Mouse (Mus musculus) MEL (cell line): Measurements from ENCODE around the gene Gnl3. TPM values are rescaled to one million over a fixed set of nuclear protein-coding genes. Genes with fewer than 3 reads are reported as not detected.

Experiments
- DNase-seq: peaks from one replicate; pipeline ENCODE4 v3.0.0; 2011; ENCODE audit warnings: low read depth, low spot score
- H3K27ac ChIP-seq: 2 replicates; pipeline ENCODE4 v1.5.1; 2012; ENCODE audit warnings: low read depth, mild to moderate bottlenecking, control low read depth, low read length, moderate library complexity; ENCODE audit not compliant: control insufficient read depth
- H3K27me3 ChIP-seq, 2 experiments: fragments of 150-350 bp in 1 of 2; sonication (generic) in 1 of 2; 2 replicates each; pipeline ENCODE4 v1.6.1; 2012; ENCODE audit warnings: low read length in 2 of 2, mild to moderate bottlenecking in 2 of 2, improper control_type of control experiment in 1 of 2, moderate library complexity in 1 of 2; ENCODE audit not compliant: insufficient read depth in 2 of 2, control insufficient read depth in 1 of 2
- H3K36me3 ChIP-seq, 2 experiments: 2 replicates each; pipeline ENCODE4 v1.6.1; 2012 to 2014; ENCODE audit warnings: low read length in 2 of 2, improper control_type of control experiment in 1 of 2, inconsistent platforms in 1 of 2, mild to moderate bottlenecking in 1 of 2; ENCODE audit not compliant: insufficient read depth in 2 of 2, control insufficient read depth in 1 of 2
- H3K4me1 ChIP-seq, 2 experiments: fragments of 150-350 bp in 1 of 2; sonication (generic) in 1 of 2; 2 replicates each; pipeline ENCODE4 v1.6.1; 2012; ENCODE audit warnings: low read length in 2 of 2, improper control_type of control experiment in 1 of 2, mild to moderate bottlenecking in 1 of 2; ENCODE audit not compliant: insufficient read depth in 2 of 2, control insufficient read depth in 1 of 2
- H3K4me3 ChIP-seq, 2 experiments: fragments of 150-350 bp in 1 of 2; sonication (generic) in 1 of 2; 2 replicates each; pipeline ENCODE4 v1.5.1; 2012; ENCODE audit warnings: low read depth in 2 of 2, low read length in 2 of 2, mild to moderate bottlenecking in 2 of 2, moderate library complexity in 2 of 2, control low read depth in 1 of 2, improper control_type of control experiment in 1 of 2; ENCODE audit not compliant: control insufficient read depth in 1 of 2, insufficient read depth in 1 of 2
- H3K79me2 ChIP-seq: 2 replicates; pipeline ENCODE4 v1.6.1; 2012; ENCODE audit warnings: mild to moderate bottlenecking, low read length, moderate library complexity; ENCODE audit not compliant: control insufficient read depth, poor library complexity, insufficient read depth
- H3K9ac ChIP-seq: 2 replicates; pipeline ENCODE4 v1.6.1; 2012; ENCODE audit warnings: low read depth, mild to moderate bottlenecking, control low read depth, low read length, moderate library complexity; ENCODE audit not compliant: control insufficient read depth, poor library complexity, severe bottlenecking
- H3K9me3 ChIP-seq: fragments of 150-350 bp; sonication (generic); replicated peaks from 2 replicates; pipeline ENCODE4 v1.6.1; 2012; ENCODE audit warnings: mild to moderate bottlenecking, low read length, improper control_type of control experiment, moderate library complexity; ENCODE audit not compliant: insufficient read depth
- BHLHE40 ChIP-seq: IDR thresholded peaks from 2 replicates; pipeline ENCODE4 v1.6.1; 2012; ENCODE audit warnings: low read depth, mild to moderate bottlenecking, inconsistent platforms, low read length, improper control_type of control experiment, borderline replicate concordance
- CHD1 ChIP-seq: IDR thresholded peaks from 2 replicates; pipeline ENCODE4 v1.6.1; 2012; ENCODE audit warnings: low read depth, mild to moderate bottlenecking, inconsistent platforms, low read length, improper control_type of control experiment
- E2F4 ChIP-seq: IDR thresholded peaks from 2 replicates; pipeline ENCODE4 v1.6.1; 2011; ENCODE audit warnings: low read depth, low read length, improper control_type of control experiment, borderline replicate concordance
- ELF1 ChIP-seq: IDR thresholded peaks from 2 replicates; pipeline ENCODE4 v1.6.1; 2014; ENCODE audit warnings: low read depth, mild to moderate bottlenecking, inconsistent platforms, low read length, improper control_type of control experiment, moderate library complexity
- EP300 ChIP-seq, 2 experiments: IDR thresholded peaks; 2 replicates each; pipeline ENCODE4 v1.6.1; 2011; ENCODE audit warnings: improper control_type of control experiment in 2 of 2, low read length in 2 of 2, low read depth in 1 of 2, mild to moderate bottlenecking in 1 of 2
- KAT2A ChIP-seq: conservative IDR thresholded peaks from 2 replicates; pipeline ENCODE4 v1.6.1; 2012; ENCODE audit warnings: low read depth, low read length, improper control_type of control experiment, inconsistent platforms
- MAFK ChIP-seq: IDR thresholded peaks from 2 replicates; pipeline ENCODE4 v1.6.1; 2011; ENCODE audit warnings: low read depth, mild to moderate bottlenecking, low read length, improper control_type of control experiment, borderline replicate concordance
- MAX ChIP-seq: IDR thresholded peaks from 2 replicates; pipeline ENCODE4 v1.6.1; 2011; ENCODE audit warnings: low read length, improper control_type of control experiment
- MAZ ChIP-seq: IDR thresholded peaks from 2 replicates; pipeline ENCODE4 v1.6.1; 2012; ENCODE audit warnings: low read depth, mild to moderate bottlenecking, inconsistent platforms, low read length, improper control_type of control experiment
- MYC ChIP-seq: IDR thresholded peaks from 2 replicates; pipeline ENCODE4 v1.6.1; 2011; ENCODE audit warnings: low read depth, mild to moderate bottlenecking, low read length, improper control_type of control experiment, moderate library complexity
- NELFE ChIP-seq: IDR thresholded peaks from 2 replicates; pipeline ENCODE4 v1.6.1; 2011; ENCODE audit warnings: low read depth, low read length, improper control_type of control experiment
- NRF1 ChIP-seq: IDR thresholded peaks from 2 replicates; pipeline ENCODE4 v1.6.1; 2014; ENCODE audit warnings: low read depth, mild to moderate bottlenecking, inconsistent platforms, low read length, improper control_type of control experiment, moderate library complexity; ENCODE audit not compliant: poor library complexity, insufficient read depth, severe bottlenecking
- POLR2AphosphoS5 ChIP-seq: IDR thresholded peaks from 2 replicates; pipeline ENCODE4 v1.6.1; 2012; ENCODE audit warnings: low read depth, borderline replicate concordance, mild to moderate bottlenecking, inconsistent platforms, low read length, moderate library complexity, mixed read lengths
- RAD21 ChIP-seq: IDR thresholded peaks from 2 replicates; pipeline ENCODE4 v1.6.1; 2011; ENCODE audit warnings: mild to moderate bottlenecking, low read depth, low read length, improper control_type of control experiment
- RCOR1 ChIP-seq: IDR thresholded peaks from 2 replicates; pipeline ENCODE4 v1.6.1; 2012; ENCODE audit warnings: low read depth, mild to moderate bottlenecking, inconsistent platforms, low read length, improper control_type of control experiment
- SIN3A ChIP-seq: IDR thresholded peaks from 2 replicates; pipeline ENCODE4 v1.6.1; 2012; ENCODE audit warnings: low read length, improper control_type of control experiment, inconsistent platforms
- SMC3 ChIP-seq: IDR thresholded peaks from 2 replicates; pipeline ENCODE4 v1.6.1; 2011; ENCODE audit warnings: low read depth, low read length, improper control_type of control experiment
- TAL1 ChIP-seq: IDR thresholded peaks from 2 replicates; pipeline ENCODE4 v1.6.1; 2012; ENCODE audit warnings: mild to moderate bottlenecking, inconsistent platforms, low read length, moderate library complexity, mixed read lengths
- TBP ChIP-seq: IDR thresholded peaks from 2 replicates; pipeline ENCODE4 v1.8.0; 2011; ENCODE audit warnings: low read depth, low read length, improper control_type of control experiment
- USF1 ChIP-seq: IDR thresholded peaks from 2 replicates; pipeline ENCODE4 v1.6.1; 2014; ENCODE audit warnings: low read depth, mild to moderate bottlenecking, inconsistent platforms, low read length, improper control_type of control experiment, moderate library complexity
- ZC3H11A ChIP-seq: IDR thresholded peaks from 2 replicates; pipeline ENCODE4 v1.6.1; 2012; ENCODE audit warnings: low read depth, mild to moderate bottlenecking, inconsistent platforms, low read length, improper control_type of control experiment
- ZMIZ1 ChIP-seq: IDR thresholded peaks from 2 replicates; pipeline ENCODE4 v1.6.1; 2012; ENCODE audit warnings: low read depth, mild to moderate bottlenecking, inconsistent platforms, low read length, improper control_type of control experiment, moderate library complexity
- polyA plus RNA-seq, 2 experiments: library from polyadenylated mRNA; stranded (reverse) in 1 of 2; unstranded in 1 of 2; fragments of >175 nt in 1 of 2; fragments of >200 nt in 1 of 2; gene quantifications; 2 replicates each; pipeline versions ENCODE4 v1.2.1 to v1.2.4; 2012; ENCODE audit warnings: low replicate concordance in 2 of 2, low read depth in 1 of 2; ENCODE audit not compliant: insufficient read length in 2 of 2, insufficient read depth in 1 of 2, missing spikeins in 1 of 2
- total RNA-seq: library from RNA; depleted of rRNA; stranded (reverse); fragments of 300-350 nt; gene quantifications from 2 replicates; pipeline ENCODE4 v1.2.3, GENCODE M21; 2012

The Gnl3 gene
- total and polyA plus RNA-seq, 3 experiments, result 151 to 332 (median 257) TPM

DNA sequence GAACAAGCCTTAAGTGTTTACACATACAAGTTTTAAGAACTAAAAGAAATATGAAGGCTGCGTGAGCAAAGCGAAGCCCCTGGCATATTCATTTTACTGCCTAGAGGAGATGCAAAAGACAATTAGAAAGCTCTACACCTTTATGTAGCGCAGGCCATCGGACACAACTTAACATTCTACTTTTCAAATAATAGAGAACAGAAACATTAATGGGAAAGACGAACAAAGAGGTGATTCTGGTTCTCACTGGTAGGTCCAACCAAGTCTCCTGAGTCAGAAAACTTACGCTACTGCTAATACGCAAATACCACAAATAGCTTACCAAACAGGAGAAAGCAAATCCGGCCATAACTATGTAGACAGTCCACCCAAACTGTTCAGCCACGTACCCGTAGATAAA is 18.6 kb downstream of the Gnl3 start:
- Histone ChIP-seq H3K79me2 (peaks cover 16% of the 10 kb centered on the region), H3K9me3 (no peaks in the 10 kb centered on the region), H3K4me3 (peak overlapping the region; percentile 95 to 98), H3K36me3 (peaks cover 2 to 15% of the 10 kb centered on the region in 2 experiments; a peak in 3 of 4 replicates), H3K4me1 (peaks cover 4 to 9% of the 10 kb centered on the region in 2 experiments), H3K27ac (peak overlapping the region; percentile 77), H3K27me3 (no peaks in the 10 kb centered on the region), H3K9ac (peak overlapping the region; percentile 93)
- TF ChIP-seq USF1, result no peak
- no peak for TF ChIP-seq TBP
- TF ChIP-seq MAX, result no peak
- 0 out of 2 replicates have a peak, but pooled peaks have one; percentile 48 for TF ChIP-seq CHD1
- no peak for TF ChIP-seq SIN3A
- no peak for TF ChIP-seq ELF1
- DNase-seq, result no peak

- Histone ChIP-seq H3K79me2 (peaks cover 12% of the 10 kb centered on the region), H3K36me3 (peaks cover 2 to 7% of the 10 kb centered on the region in 2 experiments; a peak in 3 of 4 replicates), H3K9ac (no peak overlapping the region), H3K27me3 (no peaks in the 10 kb centered on the region), H3K4me3 (no peak overlapping the region), H3K27ac (no peak overlapping the region), H3K9me3 (no peaks in the 10 kb centered on the region), H3K4me1 (peaks cover 0 to 3% of the 10 kb centered on the region in 2 experiments; a peak in 2 of 4 replicates)
- TF ChIP-seq KAT2A, result no peak
- no peak for DNase-seq
Observed at GRCm38 (mm10) chr14:30996417-30996816, 22.5 kb downstream of the Gnl3 start.

GRCm38 (mm10) chr14:30976222-30976621 is 42.7 kb downstream of the Gnl3 start:
- Histone ChIP-seq H3K4me1 (no peaks in the 10 kb centered on the region), H3K79me2 (no peaks in the 10 kb centered on the region), H3K27ac (no peak overlapping the region), H3K9ac (no peak overlapping the region), H3K9me3 (no peaks in the 10 kb centered on the region), H3K36me3 (no peaks in the 10 kb centered on the region), H3K27me3 (no peaks in the 10 kb centered on the region), H3K4me3 (no peak overlapping the region)
- no peak for DNase-seq
- TF ChIP-seq ELF1, result no peak
- TF ChIP-seq POLR2AphosphoS5, result no peak
- no peak for TF ChIP-seq SMC3
- no peak for TF ChIP-seq BHLHE40
- TF ChIP-seq RCOR1, result no peak
- no peak for TF ChIP-seq ZC3H11A
- TF ChIP-seq MAFK, result no peak
- no peak for TF ChIP-seq ZMIZ1
- TF ChIP-seq MYC, result no peak
- TF ChIP-seq TAL1, result no peak
- no peak for TF ChIP-seq NRF1
- TF ChIP-seq E2F4, result no peak
- no peak for TF ChIP-seq MAZ
- TF ChIP-seq KAT2A, result no peak
- no peak for TF ChIP-seq USF1
- no peak for TF ChIP-seq EP300 (IDR thresholded peaks at IDR 0.05; ENCODE audit: low read depth in 1 of 2, low read length in 2 of 2)
- no peak for TF ChIP-seq SIN3A
- TF ChIP-seq NELFE, result no peak
- TF ChIP-seq RAD21, result no peak
